Mouse (Mus musculus) forebrain, embryonic 16.5 days (tissue): Measurements from ENCODE around the gene Nelfa. TPM values are rescaled to one million over a fixed set of nuclear protein-coding genes. Genes with fewer than 3 reads are reported as not detected.
"Not testable (repeated sequence)": the region's sequence is repeated elsewhere in the genome, so short reads cannot be mapped to it uniquely, and the experiment has no call there.

Experiments used
- ATAC-seq: fragments of 200-750 bp; cut with Nextera tagmentation; 2 replicates; pipeline ENCODE4 v1.8.0; 2017; ENCODE audit warnings: mild to moderate bottlenecking, moderate library complexity
- H3K27ac ChIP-seq: fragments of 300-500 bp; sonication (generic); 2 replicates; pipeline ENCODE4 v1.5.1; 2014; ENCODE audit warnings: low read length, control low read depth
- H3K27me3 ChIP-seq: fragments of 300-500 bp; sonication (generic); replicated peaks from 2 replicates; pipeline ENCODE4 v1.6.1; 2014; ENCODE audit warnings: low read length; ENCODE audit not compliant: control insufficient read depth, insufficient read depth
- H3K36me3 ChIP-seq: fragments of 300-500 bp; sonication (generic); 2 replicates; pipeline ENCODE4 v1.6.1; 2014; ENCODE audit not compliant: control insufficient read depth, insufficient read depth
- H3K4me1 ChIP-seq: fragments of 300-500 bp; sonication (generic); replicated peaks from 2 replicates; pipeline ENCODE4 v1.6.1; 2014; ENCODE audit warnings: low read length; ENCODE audit not compliant: control insufficient read depth, insufficient read depth
- H3K4me2 ChIP-seq: fragments of 300-500 bp; sonication (generic); 2 replicates; pipeline ENCODE4 v1.6.1; 2014; ENCODE audit warnings: mild to moderate bottlenecking, low read length, control low read depth
- H3K4me3 ChIP-seq: fragments of 300-500 bp; sonication (generic); replicated peaks from 2 replicates; pipeline ENCODE4 v1.5.1; 2014; ENCODE audit warnings: mild to moderate bottlenecking, low read length, control low read depth
- H3K9ac ChIP-seq: fragments of 300-500 bp; sonication (generic); replicated peaks from 2 replicates; pipeline ENCODE4 v1.6.1; 2014; ENCODE audit warnings: low read depth, low read length, control low read depth
- H3K9me3 ChIP-seq: fragments of 300-500 bp; sonication (generic); 2 replicates; pipeline ENCODE4 v1.6.1; 2016; ENCODE audit warnings: low read length; ENCODE audit not compliant: control insufficient read depth
- WGBS: fragments of 180-500 bp; shearing (Covaris S2); extraction: QIAGEN DNeasy Blood & Tissue Kit; methylation state at CpG from one replicate; pipeline ENCODE4 v1.1.7; 2014; 5-methylcytosine and 5-hydroxymethylcytosine counted together
- polyA plus RNA-seq: library from polyadenylated mRNA; unstranded; fragments of >200 nt; fragmentation: Nextera tagmentation; extraction: Ambion mirVana; gene quantifications from 2 replicates; pipeline ENCODE4 v1.2.1, GENCODE M21; 2015

The Nelfa gene
- polyA plus RNA-seq, 1 experiment from 2014 or later = 45.3 TPM

DNA sequence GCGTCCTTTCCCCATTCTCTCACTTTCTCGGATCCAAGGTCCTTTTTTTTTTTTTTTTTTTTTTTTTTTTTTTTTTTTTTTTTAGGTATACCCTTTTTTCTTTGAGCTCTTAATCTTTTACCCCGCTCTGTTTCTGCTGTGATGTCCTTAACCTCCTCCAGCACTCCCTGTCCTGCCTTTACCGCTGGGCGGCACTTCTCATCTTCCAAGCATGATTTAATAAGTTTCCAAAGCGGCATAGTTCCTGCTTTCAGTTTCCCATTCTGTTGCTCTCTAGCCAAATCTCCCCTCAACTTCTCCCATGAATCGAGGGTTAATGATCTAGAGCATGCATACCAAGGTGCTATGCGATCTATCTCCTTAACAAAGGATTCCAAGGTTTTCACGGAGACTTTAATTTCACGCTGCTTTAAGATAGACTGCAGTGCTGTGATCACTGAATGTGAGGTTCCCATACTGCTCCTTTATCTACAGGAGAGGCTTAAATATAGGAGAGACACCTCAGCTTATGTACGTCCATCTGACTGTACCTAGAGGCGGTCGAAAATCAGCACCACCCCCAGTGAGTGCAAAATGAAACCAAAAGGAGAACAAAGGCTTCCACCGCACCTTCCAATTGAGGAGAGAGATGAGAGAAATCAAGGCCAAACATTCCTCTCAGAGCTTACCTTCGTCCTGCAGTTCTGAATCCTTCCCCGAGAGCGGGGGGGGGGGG, 17.4 kb upstream of the Nelfa start:
- Histone ChIP-seq H3K27ac (no peak overlapping the region), H3K4me2 (peak overlapping the region; percentile 12), H3K9ac (peak overlapping the region; percentile 13; the same call in 1 of the 2 replicates), H3K36me3 (no peaks in the 10 kb centered on the region), H3K9me3 (no peaks in the 10 kb centered on the region), H3K4me3 (peak overlapping the region; percentile 18), H3K27me3 (no peaks in the 10 kb centered on the region), H3K4me1 (no peaks in the 10 kb centered on the region)
- ATAC-seq = 0 out of 2 replicates have a peak, but pooled peaks have one; percentile 36
- WGBS = 87% methylated on average over 16 of the region's 17 CpGs

- H3K9ac ChIP-seq = no peak overlapping the region
- peaks cover 3% of the 10 kb centered on the region; the same call in 1 of the 2 replicates for H3K9me3 ChIP-seq
- no peaks in the 10 kb centered on the region for H3K36me3 ChIP-seq
- ATAC-seq = no peak
- H3K4me2 ChIP-seq = no peak overlapping the region
- no peaks in the 10 kb centered on the region for H3K27me3 ChIP-seq
- no peak overlapping the region for H3K4me3 ChIP-seq
- no peaks in the 10 kb centered on the region for H3K4me1 ChIP-seq
- WGBS = 79% methylated on average over 4 of the region's 4 CpGs
- no peak overlapping the region for H3K27ac ChIP-seq
These were observed 12.1 kb upstream of the Nelfa start for GRCm38 (mm10) chr5:33948314-33948713.

DNA sequence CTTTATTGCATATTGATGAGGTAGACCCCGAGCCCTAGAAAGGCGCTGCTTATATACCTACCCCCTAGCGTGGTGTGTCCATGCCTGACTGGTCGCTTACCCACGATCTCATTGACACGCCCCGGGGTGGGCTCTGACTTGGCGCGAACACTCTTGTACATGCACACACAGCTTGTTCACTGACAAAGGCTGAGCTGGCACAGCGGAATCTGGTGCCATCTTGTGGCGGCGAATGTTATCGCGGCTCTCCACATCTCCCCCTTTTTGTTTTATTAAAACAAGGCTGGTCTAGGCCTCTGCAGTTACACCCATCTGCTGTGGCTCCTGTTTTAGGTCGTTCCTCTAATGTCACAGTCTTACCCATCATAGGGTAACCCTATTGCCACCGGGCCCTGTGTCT, 10.8 kb upstream of the Nelfa start:
- H3K4me1 ChIP-seq, H3K36me3 ChIP-seq, H3K27me3 ChIP-seq, H3K9ac ChIP-seq, H3K27ac ChIP-seq, H3K9me3 ChIP-seq, H3K4me2 ChIP-seq, H3K4me3 ChIP-seq, ATAC-seq: not testable (repeated sequence)
- WGBS = 88% methylated on average over 16 of the region's 16 CpGs

- Histone ChIP-seq H3K4me3 (no peak overlapping the region), H3K4me1 (peaks cover 24% of the 10 kb centered on the region), H3K9ac (no peak overlapping the region), H3K4me2 (no peak overlapping the region), H3K9me3 (no peaks in the 10 kb centered on the region), H3K27me3 (no peaks in the 10 kb centered on the region), H3K27ac (no peak overlapping the region), H3K36me3 (no peaks in the 10 kb centered on the region)
- WGBS = 90% methylated on average over 3 of the region's 3 CpGs
- no peak for ATAC-seq
These were observed 2.2 kb upstream of the Nelfa start for GRCm38 (mm10) chr5:33938448-33938847.

- H3K9me3 ChIP-seq = no peaks in the 10 kb centered on the region
- H3K4me3 ChIP-seq = no peak overlapping the region
- 98% methylated on average over 2 of the region's 2 CpGs for WGBS
- no peak overlapping the region for H3K27ac ChIP-seq
- ATAC-seq = no peak
- H3K27me3 ChIP-seq = no peaks in the 10 kb centered on the region
- no peaks in the 10 kb centered on the region; the same call in 1 of the 2 replicates for H3K36me3 ChIP-seq
- H3K9ac ChIP-seq = no peak overlapping the region; the same call in 1 of the 2 replicates
- H3K4me2 ChIP-seq = peak overlapping the region; percentile 65; the same call in 1 of the 2 replicates
- peaks cover 25% of the 10 kb centered on the region for H3K4me1 ChIP-seq
These were observed 1.0 kb upstream of the Nelfa start for GRCm38 (mm10) chr5:33937230-33937629.

DNA sequence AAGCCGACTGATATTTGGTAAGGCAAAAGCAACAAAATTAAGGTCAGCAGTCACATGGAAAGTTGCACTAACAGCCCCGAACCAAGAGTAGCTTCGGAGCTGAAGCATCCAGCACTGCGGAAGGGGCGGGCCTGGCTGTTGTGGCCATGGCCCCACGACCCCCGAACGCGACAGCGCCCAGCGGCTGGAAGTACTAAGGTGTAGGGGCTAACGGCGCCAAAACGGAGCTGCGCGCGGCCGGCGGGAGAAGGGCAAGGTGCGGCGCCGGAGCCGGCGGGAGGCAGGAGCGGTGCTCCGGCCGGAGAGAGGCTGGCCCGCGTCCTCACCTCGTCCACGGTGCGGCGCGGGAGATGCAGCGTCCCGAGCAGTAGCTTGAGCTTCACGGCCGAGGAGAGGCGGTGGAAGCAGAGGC, 507 bp downstream of the Nelfa start:
- Histone ChIP-seq H3K9me3 (no peaks in the 10 kb centered on the region), H3K4me3 (peak overlapping the region; percentile 96), H3K4me1 (peaks cover 25% of the 10 kb centered on the region), H3K4me2 (peak overlapping the region; percentile 66), H3K9ac (peak overlapping the region; percentile 89), H3K27me3 (no peaks in the 10 kb centered on the region), H3K27ac (peak overlapping the region; percentile 95), H3K36me3 (no peaks in the 10 kb centered on the region; the same call in 1 of the 2 replicates)
- under 1% methylated on average over 39 of the region's 39 CpGs for WGBS
- ATAC-seq = peak; percentile 32

DNA sequence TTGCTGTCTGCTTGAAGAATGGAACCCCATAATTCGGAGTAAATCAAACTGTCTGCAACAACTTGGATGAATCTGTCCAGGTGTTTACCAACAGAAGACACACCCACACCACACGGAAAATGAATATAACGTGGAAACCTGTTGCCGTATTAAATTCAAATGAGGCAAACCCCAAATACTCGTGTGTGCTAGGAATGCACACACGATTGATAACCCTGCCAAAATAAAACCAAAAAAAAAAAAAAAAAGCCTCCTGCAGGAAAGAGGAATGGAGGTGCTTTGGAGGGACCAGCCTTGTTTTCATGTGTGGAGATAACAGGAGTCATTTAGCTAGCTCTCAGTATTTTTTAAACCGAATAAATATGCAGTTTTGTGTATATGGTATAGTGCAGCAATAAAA, 1.3 kb downstream of the Nelfa start:
- H3K27ac ChIP-seq = no peak overlapping the region
- 81% methylated on average over 7 of the region's 7 CpGs for WGBS
- H3K4me3 ChIP-seq = peak overlapping the region; percentile 96
- peaks cover 25% of the 10 kb centered on the region for H3K4me1 ChIP-seq
- H3K36me3 ChIP-seq = peaks cover 7% of the 10 kb centered on the region
- no peak for ATAC-seq
- no peaks in the 10 kb centered on the region for H3K27me3 ChIP-seq
- peak overlapping the region; percentile 66 for H3K4me2 ChIP-seq
- no peak overlapping the region for H3K9ac ChIP-seq
- H3K9me3 ChIP-seq = no peaks in the 10 kb centered on the region

DNA sequence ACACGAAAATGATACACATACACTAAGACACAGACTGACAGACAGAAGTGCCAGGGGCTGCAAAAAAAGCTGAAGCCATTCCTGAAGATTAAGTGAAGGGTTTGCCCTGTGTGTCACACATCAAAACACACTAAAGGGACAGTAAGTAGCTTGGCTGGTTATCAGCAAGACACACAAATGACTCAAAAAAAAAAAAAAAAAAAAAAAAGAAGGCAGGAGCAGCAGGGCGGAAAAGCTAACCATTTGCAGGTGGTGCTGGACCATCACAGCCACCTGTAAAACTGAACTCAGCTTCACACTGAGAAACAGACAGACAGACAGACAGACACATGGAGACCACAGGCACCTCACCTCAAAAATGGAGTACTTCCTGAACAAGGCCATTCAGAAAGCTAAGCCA, 2.1 kb downstream of the Nelfa start:
- Histone ChIP-seq H3K27ac (no peak overlapping the region), H3K4me2 (peak overlapping the region; percentile 36), H3K4me1 (peaks cover 25% of the 10 kb centered on the region), H3K27me3 (no peaks in the 10 kb centered on the region), H3K4me3 (no peak overlapping the region), H3K9ac (no peak overlapping the region), H3K36me3 (peaks cover 12% of the 10 kb centered on the region), H3K9me3 (no peaks in the 10 kb centered on the region)
- 83% methylated on average over 2 of the region's 2 CpGs for WGBS
- ATAC-seq = no peak

- Histone ChIP-seq H3K9me3 (no peaks in the 10 kb centered on the region), H3K4me3 (no peak overlapping the region), H3K4me2 (no peak overlapping the region), H3K9ac (no peak overlapping the region), H3K27ac (no peak overlapping the region), H3K4me1 (peaks cover 25% of the 10 kb centered on the region), H3K36me3 (peaks cover 19% of the 10 kb centered on the region), H3K27me3 (no peaks in the 10 kb centered on the region)
- WGBS = 69% methylated on average over 2 of the region's 2 CpGs
- ATAC-seq = no peak
These were observed 3.8 kb downstream of the Nelfa start for GRCm38 (mm10) chr5:33932413-33932812.
